Mouse (Mus musculus): Measurements from ENCODE around the gene Zfp553. TPM values are rescaled to one million over a fixed set of nuclear protein-coding genes. Genes with fewer than 3 reads are reported as not detected.

Gene Zfp553
- total RNA-seq (2012; rRNA removed), result 17.4 and 18.8 TPM in 2 replicates
- 8.6 and 9.8 TPM in 2 replicates for total RNA-seq (2014; rRNA removed)
- 15.0 and 15.2 TPM in 2 replicates for polyA plus RNA-seq (2012; ENCODE audit: insufficient read length, low read depth)

DNA sequence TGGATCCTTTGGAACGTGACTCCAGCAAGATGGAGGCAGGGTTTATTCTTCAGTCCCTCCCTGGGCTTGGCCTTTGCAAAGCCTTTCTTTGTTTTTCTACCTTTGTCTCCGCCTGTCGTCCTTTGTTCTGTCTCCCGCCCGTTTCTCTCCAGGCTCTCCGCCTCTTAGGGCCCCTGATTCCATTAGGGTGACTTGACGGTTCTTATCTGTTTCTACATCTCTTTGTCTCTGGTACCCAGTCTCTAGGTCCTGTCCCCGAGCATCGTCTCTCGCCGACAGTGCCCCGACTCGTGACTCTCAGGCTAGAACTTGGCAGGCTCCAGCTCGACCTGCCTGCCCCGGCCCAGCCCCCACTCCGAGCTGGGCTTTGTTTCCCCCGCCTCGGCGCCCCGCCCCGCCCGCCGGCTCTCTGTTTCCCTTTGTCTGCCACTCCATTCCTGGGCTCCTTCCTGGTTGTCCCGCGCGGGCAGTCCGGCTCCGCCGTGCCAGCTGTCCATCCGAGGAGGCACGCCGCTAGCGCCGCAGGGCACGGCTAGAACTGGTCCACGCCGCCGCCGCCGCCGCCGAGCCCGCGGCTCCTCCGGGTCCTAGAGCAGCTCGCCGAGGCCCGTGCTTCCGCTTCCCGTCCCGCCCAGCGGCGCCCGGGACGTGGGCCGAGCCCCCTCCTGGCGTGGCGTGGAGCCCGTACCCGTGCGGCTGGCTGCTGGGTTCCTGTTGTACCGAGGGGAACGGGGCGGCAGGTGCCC lies at the start of gene Zfp553, which contains the start of gene Sept1:
Gene Zfp553 (plus strand): TSS at position 440 of the 746 bp plus-strand sequence.
Gene Sept1 (minus strand): TSS at position 509 of the 746 bp plus-strand sequence.
- Histone ChIP-seq H3K36me3 (replicated peaks in 1 of 2; ENCODE audit: control insufficient read depth in 1 of 2, insufficient read depth in 1 of 2, low read length in 1 of 2) (peaks cover 29 to 58% of the 10 kb centered on the region in 2 experiments), H3K4me1 (ENCODE audit: control insufficient read depth in 1 of 2, insufficient read depth in 2 of 2) (peaks cover 4 to 43% of the 10 kb centered on the region in 2 experiments; a peak in 3 of 4 replicates), H3K79me2 (replicated peaks; ENCODE audit: control insufficient read depth, extremely low read depth, insufficient read depth, poor library complexity, severe bottlenecking) (peaks cover 31% of the 10 kb centered on the region), H3K9ac (ENCODE audit: insufficient read depth, low read depth) (peak within 1 kb of the TSS; percentile 61), H3K4me2 (ENCODE audit: insufficient read depth, low read depth, poor library complexity, severe bottlenecking) (peak within 1 kb of the TSS; percentile 87), H3K27ac (ENCODE audit: insufficient read depth, low read depth) (peak within 1 kb of the TSS; percentile 44), H3K27me3 (replicated peaks) (no peaks in the 10 kb centered on the region), H3K9me3 (replicated peaks; ENCODE audit: low read length) (no peaks in the 10 kb centered on the region), H3K4me3 (replicated peaks in 1 of 3; ENCODE audit: low read depth in 2 of 3, low read length in 2 of 3, poor library complexity in 1 of 3) (peak within 1 kb of the TSS; percentile 94 to 98 (median 97))
- DNase-seq (ENCODE audit: extremely low read depth), result peak; percentile 65
- no peak for TF ChIP-seq ZKSCAN1 (IDR thresholded peaks at IDR 0.05; ENCODE audit: borderline replicate concordance, low read depth, low read length)
- TF ChIP-seq SMC3 (IDR thresholded peaks at IDR 0.05; ENCODE audit: low read depth, low read length), result no peak
- no peak for TF ChIP-seq RCOR1 (conservative IDR thresholded peaks at IDR 0.05; ENCODE audit: low read depth, low read length)
- no peak for TF ChIP-seq GABPA (IDR thresholded peaks at IDR 0.05; ENCODE audit: insufficient replicate concordance, low read depth, low read length)
- TF ChIP-seq ETS1 (conservative IDR thresholded peaks at IDR 0.05; ENCODE audit: low read depth, low read length), result no peak
- TF ChIP-seq JUND (conservative IDR thresholded peaks at IDR 0.05; ENCODE audit: low read depth, low read length), result no peak
- no peak for TF ChIP-seq TBP (conservative IDR thresholded peaks at IDR 0.05; ENCODE audit: low read depth, low read length)
- TF ChIP-seq TCF12 (IDR thresholded peaks at IDR 0.05; ENCODE audit: low read depth, low read length), result peak; percentile 71
- TF ChIP-seq MEF2A (IDR thresholded peaks at IDR 0.05; ENCODE audit: borderline replicate concordance, low read depth, low read length), result peak; percentile 65
- no peak for TF ChIP-seq PAX5 (IDR thresholded peaks at IDR 0.05; ENCODE audit: low read length)
- peak; percentile 81 for TF ChIP-seq ZMIZ1 (IDR thresholded peaks at IDR 0.05; ENCODE audit: low read depth, low read length)
- TF ChIP-seq POLR2AphosphoS2 (IDR thresholded peaks at IDR 0.05; ENCODE audit: low read depth, low read length), result peak; percentile 72
- no peak for TF ChIP-seq USF2 (conservative IDR thresholded peaks at IDR 0.05; ENCODE audit: low read depth, low read length)
- TF ChIP-seq ZC3H11A (IDR thresholded peaks at IDR 0.05; ENCODE audit: low read depth, low read length), result no peak
- TF ChIP-seq E2F4 (IDR thresholded peaks at IDR 0.05; ENCODE audit: insufficient replicate concordance, low read depth, low read length), result no peak
- no peak; the same call in 1 of the 2 replicates for TF ChIP-seq BHLHE40 (IDR thresholded peaks at IDR 0.05; ENCODE audit: low read depth, low read length)
- TF ChIP-seq HCFC1 (IDR thresholded peaks at IDR 0.05; ENCODE audit: low read depth, low read length), result peak; percentile 74
- TF ChIP-seq CHD2 (IDR thresholded peaks at IDR 0.05; ENCODE audit: low read length), result peak; percentile 80
- TF ChIP-seq JUN (IDR thresholded peaks at IDR 0.05; ENCODE audit: insufficient read depth, low read depth, low read length), result no peak
- TF ChIP-seq MXI1 (IDR thresholded peaks at IDR 0.05; ENCODE audit: low read depth, low read length), result peak; percentile 96
- TF ChIP-seq MAZ (IDR thresholded peaks at IDR 0.05; ENCODE audit: low read depth, low read length), result peak; percentile 78
- no peak for TF ChIP-seq RAD21 (IDR thresholded peaks at IDR 0.05; ENCODE audit: low read depth, low read length)
- no peak; the same call in 1 of the 2 replicates for TF ChIP-seq MYC (IDR thresholded peaks at IDR 0.05; ENCODE audit: low read depth, low read length)
- peak; percentile 73; the same call in 1 of the 2 replicates for TF ChIP-seq UBTF (IDR thresholded peaks at IDR 0.05; ENCODE audit: low read depth, low read length)
- peak; percentile 41 for TF ChIP-seq IRF4 (IDR thresholded peaks at IDR 0.05; ENCODE audit: low read depth, low read length)
- peak; percentile 79 for TF ChIP-seq SIN3A (IDR thresholded peaks at IDR 0.05; ENCODE audit: low read length)
- 0 out of 2 replicates have a peak, but pooled peaks have one; percentile 62 for TF ChIP-seq KAT2A (IDR thresholded peaks at IDR 0.05; ENCODE audit: insufficient replicate concordance, low read length)
- TF ChIP-seq POLR2A (IDR thresholded peaks at IDR 0.05; ENCODE audit: low read depth, low read length), result peak; percentile 75
- no peak for TF ChIP-seq USF1 (IDR thresholded peaks at IDR 0.05; ENCODE audit: low read depth, low read length)
- peak; percentile 38; the same call in 1 of the 2 replicates for TF ChIP-seq NRF1 (IDR thresholded peaks at IDR 0.05; ENCODE audit: low read depth, low read length)
- peak; percentile 86 for TF ChIP-seq ELF1 (IDR thresholded peaks at IDR 0.05; ENCODE audit: low read depth, low read length)
- no peak for TF ChIP-seq CHD1 (IDR thresholded peaks at IDR 0.05; ENCODE audit: low read depth, low read length)
- no peak for TF ChIP-seq CTCF (conservative IDR thresholded peaks at IDR 0.05 in 1 of 2, IDR thresholded peaks at IDR 0.05 in 1 of 2; ENCODE audit: low read depth in 2 of 2, low read length in 2 of 2)
- no peak for TF ChIP-seq EP300 (IDR thresholded peaks at IDR 0.05; ENCODE audit: low read length)
- TF ChIP-seq ZNF384 (IDR thresholded peaks at IDR 0.05; ENCODE audit: low read depth, low read length), result 0 out of 2 replicates have a peak, but pooled peaks have one; percentile 20
- no peak; the same call in none of the 2 replicates for TF ChIP-seq NELFE (IDR thresholded peaks at IDR 0.05; ENCODE audit: low read depth, low read length)
- TF ChIP-seq MAFK (IDR thresholded peaks at IDR 0.05; ENCODE audit: insufficient replicate concordance, low read length), result no peak
- TF ChIP-seq MAX (IDR thresholded peaks at IDR 0.05; ENCODE audit: low read length), result peak; percentile 83
- dilution Hi-C loops (cut with MboI; ENCODE audit: extremely low pct_ligation_motif_present, extremely low pct_unique_long_range_greater_than_20kb, low sequenced_read_pairs) (no loop called here), in situ Hi-C loops (cut with MboI; ENCODE audit: low pct_ligation_motif_present, low pct_unique_long_range_greater_than_20kb, low sequenced_read_pairs) (no loop called here)
